Mouse (Mus musculus): ENCODE data around the gene Krtap28-10. TPM values are rescaled to one million over a fixed set of nuclear protein-coding genes. Genes with fewer than 3 reads are reported as not detected.

Krtap28-10 gene
- polyA plus RNA-seq, 1 experiment from 2014 or later = not detected

GRCm38 (mm10) chr1:83064851-83065250 is 22.6 kb upstream of the Krtap28-10 start:
- WGBS = 38% methylated on average over 3 of the region's 3 CpGs
- DNase-seq (ENCODE audit: low spot score) = peak; percentile 61
- no peak for ATAC-seq (replicated peaks; ENCODE audit: low FRiP score, low TSS enrichment, low read depth)

DNA sequence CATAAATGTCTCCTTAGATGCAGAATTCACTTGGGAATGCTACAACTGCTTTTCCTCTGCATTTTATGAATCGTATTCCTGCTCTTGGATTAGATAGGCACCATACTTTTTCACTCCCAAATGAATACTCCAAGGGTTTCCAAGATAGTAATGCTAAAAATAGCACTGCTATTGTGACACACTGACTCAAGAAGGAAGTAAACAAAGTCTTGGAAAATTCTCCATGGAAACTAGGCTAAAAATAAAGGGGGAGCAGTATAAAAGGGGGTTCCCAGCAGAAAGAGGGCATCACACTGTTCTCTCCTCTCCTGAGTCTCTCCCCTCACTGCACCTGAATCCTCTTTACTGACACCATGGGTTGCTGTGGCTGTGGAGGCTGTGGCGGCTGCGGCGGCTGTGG is 18.4 kb upstream of the Krtap28-10 start, which contains the start of gene Krtap28-13:
Krtap28-13 (plus strand) TSS at position 288 of the 400 bp plus-strand sequence.
- Histone ChIP-seq H3K9ac (ENCODE audit: low read length) (no peak within 1 kb of the TSS), H3K27me3 (replicated peaks; ENCODE audit: control insufficient read depth, insufficient read depth, low read length) (no peaks in the 10 kb centered on the region), H3K4me2 (ENCODE audit: low read length) (no peak within 1 kb of the TSS), H3K4me1 (replicated peaks; ENCODE audit: control insufficient read depth, insufficient read depth, low read length) (no peaks in the 10 kb centered on the region), H3K36me3 (ENCODE audit: control insufficient read depth, insufficient read depth, low read length) (no peaks in the 10 kb centered on the region), H3K27ac (ENCODE audit: low read depth) (no peak within 1 kb of the TSS), H3K4me3 (ENCODE audit: low read depth, low read length) (no peak within 1 kb of the TSS), H3K9me3 (ENCODE audit: control insufficient read depth, low read length) (no peaks in the 10 kb centered on the region)
- ATAC-seq (replicated peaks; ENCODE audit: low FRiP score, low TSS enrichment, low read depth) = no peak
- DNase-seq (ENCODE audit: low spot score) = no peak
- WGBS = 65% methylated on average over 1 of the region's 4 CpGs

More at GRCm38 (mm10) chr1:83064851-83065250, 22.6 kb upstream of the Krtap28-10 start:
- H3K4me2 ChIP-seq (ENCODE audit: low read length) = no peak overlapping the region
- H3K9me3 ChIP-seq (ENCODE audit: control insufficient read depth, low read length) = no peaks in the 10 kb centered on the region
- no peak overlapping the region for H3K4me3 ChIP-seq (ENCODE audit: low read depth, low read length)
- no peaks in the 10 kb centered on the region for H3K36me3 ChIP-seq (ENCODE audit: control insufficient read depth, insufficient read depth, low read length)
- no peaks in the 10 kb centered on the region for H3K4me1 ChIP-seq (replicated peaks; ENCODE audit: control insufficient read depth, insufficient read depth, low read length)
- H3K27me3 ChIP-seq (replicated peaks; ENCODE audit: control insufficient read depth, insufficient read depth, low read length) = no peaks in the 10 kb centered on the region
- H3K27ac ChIP-seq (ENCODE audit: low read depth) = no peak overlapping the region
- H3K9ac ChIP-seq (ENCODE audit: low read length) = no peak overlapping the region

DNA sequence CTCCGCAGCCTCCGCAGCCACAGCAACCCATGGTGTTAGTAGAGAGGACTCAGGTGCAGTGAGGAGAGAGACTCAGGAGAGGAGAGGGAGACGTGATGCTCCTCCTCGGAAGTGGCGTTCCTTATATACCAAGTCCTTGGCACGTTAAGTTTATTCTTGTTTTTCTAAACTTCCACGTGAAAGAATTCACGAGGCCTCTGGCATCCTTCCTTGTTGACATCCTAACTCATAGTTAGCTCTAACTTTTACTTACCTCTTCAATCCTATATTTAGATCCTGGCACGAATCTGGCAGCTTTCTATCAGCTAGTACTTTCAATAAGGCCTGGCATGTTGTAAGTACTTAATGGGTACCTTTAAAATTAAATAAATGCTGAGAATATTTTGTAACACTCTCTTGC is 17.0 kb upstream of the Krtap28-10 start, which contains the start of gene A030005K14Rik:
A030005K14Rik (minus strand) TSS at position 101 of the 400 bp plus-strand sequence.
- ATAC-seq (replicated peaks; ENCODE audit: low FRiP score, low TSS enrichment, low read depth) = no peak
- H3K9me3 ChIP-seq (ENCODE audit: control insufficient read depth, low read length) = no peaks in the 10 kb centered on the region
- 82% methylated on average over 9 of the region's 9 CpGs for WGBS
- peak; percentile 16 for DNase-seq (ENCODE audit: low spot score)
- H3K4me1 ChIP-seq (replicated peaks; ENCODE audit: control insufficient read depth, insufficient read depth, low read length) = no peaks in the 10 kb centered on the region
- no peak within 1 kb of the TSS for H3K27ac ChIP-seq (ENCODE audit: low read depth)
- no peaks in the 10 kb centered on the region for H3K27me3 ChIP-seq (replicated peaks; ENCODE audit: control insufficient read depth, insufficient read depth, low read length)
- no peaks in the 10 kb centered on the region for H3K36me3 ChIP-seq (ENCODE audit: control insufficient read depth, insufficient read depth, low read length)
- H3K4me2 ChIP-seq (ENCODE audit: low read length) = no peak within 1 kb of the TSS
- no peak within 1 kb of the TSS for H3K4me3 ChIP-seq (ENCODE audit: low read depth, low read length)
- H3K9ac ChIP-seq (ENCODE audit: low read length) = no peak within 1 kb of the TSS

GRCm38 (mm10) chr1:83058481-83058880 is 16.2 kb upstream of the Krtap28-10 start:
- no peak overlapping the region for H3K9ac ChIP-seq (ENCODE audit: low read length)
- H3K4me3 ChIP-seq (ENCODE audit: low read depth, low read length) = no peak overlapping the region
- no peaks in the 10 kb centered on the region for H3K4me1 ChIP-seq (replicated peaks; ENCODE audit: control insufficient read depth, insufficient read depth, low read length)
- no peaks in the 10 kb centered on the region for H3K36me3 ChIP-seq (ENCODE audit: control insufficient read depth, insufficient read depth, low read length)
- ATAC-seq (replicated peaks; ENCODE audit: low FRiP score, low TSS enrichment, low read depth) (no peak), DNase-seq (ENCODE audit: low spot score) (no peak)
- 61% methylated on average over 1 of the region's 1 CpGs for WGBS
- no peaks in the 10 kb centered on the region for H3K27me3 ChIP-seq (replicated peaks; ENCODE audit: control insufficient read depth, insufficient read depth, low read length)
- H3K9me3 ChIP-seq (ENCODE audit: control insufficient read depth, low read length) = no peaks in the 10 kb centered on the region
- H3K4me2 ChIP-seq (ENCODE audit: low read length) = no peak overlapping the region
- H3K27ac ChIP-seq (ENCODE audit: low read depth) = no peak overlapping the region

GRCm38 (mm10) chr1:83044882-83045427 is 2.7 kb upstream of the Krtap28-10 start, which contains the start of gene Gm47969:
Gene Gm47969, plus strand, starts transcription at chr1:83044932.
- no peak within 1 kb of the TSS for H3K27ac ChIP-seq (ENCODE audit: low read depth)
- ATAC-seq (replicated peaks; ENCODE audit: low FRiP score, low TSS enrichment, low read depth) = no peak

DNA sequence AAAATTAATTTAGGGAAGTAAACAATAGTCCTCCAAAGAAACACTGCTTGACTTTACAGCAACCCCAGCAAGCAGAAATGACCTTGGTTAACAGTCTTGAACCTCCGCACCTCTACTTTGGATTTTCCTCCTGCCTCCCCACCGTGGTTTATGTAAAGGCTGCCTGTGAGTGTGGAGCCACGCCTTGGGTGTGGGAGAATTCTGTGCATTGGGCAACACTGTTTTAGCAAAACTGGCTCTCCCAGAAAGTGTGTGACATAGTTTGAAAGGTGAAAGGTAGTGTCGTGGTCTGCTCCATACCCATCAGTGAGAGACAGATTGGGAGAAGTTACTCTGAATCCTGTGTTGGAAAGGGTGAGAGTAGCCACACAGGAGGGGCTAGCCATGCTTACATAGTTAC is 3.2 kb downstream of the Krtap28-10 start:
- Histone ChIP-seq H3K36me3 (ENCODE audit: control insufficient read depth, insufficient read depth, low read length) (no peaks in the 10 kb centered on the region), H3K4me3 (ENCODE audit: low read depth, low read length) (no peak overlapping the region), H3K9ac (ENCODE audit: low read length) (no peak overlapping the region), H3K27ac (ENCODE audit: low read depth) (no peak overlapping the region), H3K4me2 (ENCODE audit: low read length) (no peak overlapping the region), H3K27me3 (replicated peaks; ENCODE audit: control insufficient read depth, insufficient read depth, low read length) (no peaks in the 10 kb centered on the region), H3K9me3 (ENCODE audit: control insufficient read depth, low read length) (no peaks in the 10 kb centered on the region), H3K4me1 (replicated peaks; ENCODE audit: control insufficient read depth, insufficient read depth, low read length) (no peaks in the 10 kb centered on the region)
- peak; percentile 56 for DNase-seq (ENCODE audit: low spot score)
- WGBS = 72% methylated on average over 4 of the region's 4 CpGs
- ATAC-seq (replicated peaks; ENCODE audit: low FRiP score, low TSS enrichment, low read depth) = 0 out of 2 replicates have a peak, but pooled peaks have one; percentile 18

More at GRCm38 (mm10) chr1:83044882-83045427, 2.7 kb upstream of the Krtap28-10 start, which contains the start of gene Gm47969:
- no peak within 1 kb of the TSS for H3K9ac ChIP-seq (ENCODE audit: low read length)
- H3K9me3 ChIP-seq (ENCODE audit: control insufficient read depth, low read length) = no peaks in the 10 kb centered on the region
- no peaks in the 10 kb centered on the region for H3K36me3 ChIP-seq (ENCODE audit: control insufficient read depth, insufficient read depth, low read length)
- H3K4me2 ChIP-seq (ENCODE audit: low read length) = no peak within 1 kb of the TSS
- H3K27me3 ChIP-seq (replicated peaks; ENCODE audit: control insufficient read depth, insufficient read depth, low read length) = no peaks in the 10 kb centered on the region
- no peaks in the 10 kb centered on the region for H3K4me1 ChIP-seq (replicated peaks; ENCODE audit: control insufficient read depth, insufficient read depth, low read length)
- DNase-seq (ENCODE audit: low spot score) = no peak
- no peak within 1 kb of the TSS for H3K4me3 ChIP-seq (ENCODE audit: low read depth, low read length)
- 72% methylated on average over 5 of the region's 5 CpGs for WGBS

DNA sequence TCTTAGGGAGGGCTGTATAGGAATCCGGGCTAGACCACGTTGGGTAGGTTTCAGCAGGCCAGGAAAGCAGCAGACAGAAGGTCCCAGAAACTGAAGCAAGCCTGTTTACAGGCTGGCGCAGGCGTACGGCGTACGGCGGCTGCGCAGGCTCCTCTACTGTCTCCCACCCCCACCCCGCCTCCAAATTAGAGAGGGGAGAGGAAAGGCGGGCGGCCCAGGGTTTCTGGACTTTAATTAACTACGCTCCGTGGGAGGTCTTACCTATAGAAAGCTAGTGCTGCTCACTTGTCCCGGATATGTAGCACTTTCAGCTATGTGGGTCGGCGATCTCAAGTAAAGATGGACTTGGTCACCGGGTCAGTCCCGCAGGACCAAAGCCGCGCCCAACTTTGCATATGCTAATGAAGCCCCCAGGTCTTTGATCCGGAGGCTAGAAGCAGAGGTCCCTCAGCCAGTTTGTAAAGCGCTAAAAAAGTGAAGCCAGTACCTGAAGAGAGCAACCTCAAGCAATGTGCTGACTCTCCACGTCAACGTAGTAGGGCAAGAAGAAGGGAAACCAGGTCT is 4.1 kb downstream of the Krtap28-10 start, which contains the start of gene Slc19a3:
Slc19a3 (minus strand) TSS at position 340 of the 564 bp plus-strand sequence.
- H3K9ac ChIP-seq (ENCODE audit: low read length) = peak within 1 kb of the TSS; percentile 50
- peak within 1 kb of the TSS; percentile 74 for H3K4me2 ChIP-seq (ENCODE audit: low read length)
- no peak within 1 kb of the TSS for H3K27ac ChIP-seq (ENCODE audit: low read depth)
- H3K27me3 ChIP-seq (replicated peaks; ENCODE audit: control insufficient read depth, insufficient read depth, low read length) = no peaks in the 10 kb centered on the region
- peak; percentile 70 for DNase-seq (ENCODE audit: low spot score)
- no peaks in the 10 kb centered on the region for H3K9me3 ChIP-seq (ENCODE audit: control insufficient read depth, low read length)
- 1% methylated on average over 25 of the region's 25 CpGs for WGBS
- H3K4me3 ChIP-seq (ENCODE audit: low read depth, low read length) = peak within 1 kb of the TSS; percentile 52
- H3K36me3 ChIP-seq (ENCODE audit: control insufficient read depth, insufficient read depth, low read length) = no peaks in the 10 kb centered on the region
- ATAC-seq (replicated peaks; ENCODE audit: low FRiP score, low TSS enrichment, low read depth) = peak; percentile 69; the same call in 1 of the 2 replicates
- no peaks in the 10 kb centered on the region for H3K4me1 ChIP-seq (replicated peaks; ENCODE audit: control insufficient read depth, insufficient read depth, low read length)

DNA sequence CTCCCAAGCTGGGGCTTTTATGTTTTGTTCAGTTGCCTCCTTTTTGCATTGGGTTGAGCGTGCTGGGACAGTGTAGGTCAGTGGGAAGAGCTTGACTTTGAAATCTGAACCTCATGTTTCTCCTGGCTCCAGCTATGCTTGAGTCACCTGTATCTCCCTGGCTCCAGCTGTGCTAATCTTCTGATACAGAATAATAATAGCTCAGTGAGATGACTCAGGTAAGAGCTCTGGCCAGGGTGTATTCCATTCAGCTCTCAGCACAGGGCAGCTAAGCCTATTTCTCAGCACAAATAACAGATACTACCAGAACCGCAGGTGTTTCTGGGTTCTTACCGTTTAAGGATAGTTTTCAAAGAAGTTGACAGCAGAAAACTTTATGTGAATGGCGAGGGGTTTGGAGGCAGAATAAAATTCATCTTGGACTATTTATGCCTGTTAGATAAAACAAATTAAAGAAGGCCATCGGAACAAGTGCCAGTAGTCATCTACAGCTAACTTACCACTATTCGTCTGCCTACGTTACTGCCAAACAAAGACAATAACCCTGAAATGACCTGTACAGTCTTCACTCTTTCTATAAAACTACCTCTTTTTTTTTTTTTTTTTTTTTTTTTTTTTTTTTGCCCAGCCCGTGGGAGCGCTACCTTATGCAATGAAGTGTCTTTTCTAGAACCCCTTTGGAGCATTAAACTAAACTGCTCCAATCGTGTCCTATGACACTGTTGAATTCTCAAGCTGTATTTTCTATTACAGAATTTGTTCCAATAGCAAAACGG is 5.2 kb downstream of the Krtap28-10 start:
- DNase-seq (ENCODE audit: low spot score) (no peak), ATAC-seq (replicated peaks; ENCODE audit: low FRiP score, low TSS enrichment, low read depth) (no peak; the same call in 1 of the 2 replicates)
- no peaks in the 10 kb centered on the region for H3K27me3 ChIP-seq (replicated peaks; ENCODE audit: control insufficient read depth, insufficient read depth, low read length)
- no peaks in the 10 kb centered on the region for H3K36me3 ChIP-seq (ENCODE audit: control insufficient read depth, insufficient read depth, low read length)
- no peaks in the 10 kb centered on the region for H3K9me3 ChIP-seq (ENCODE audit: control insufficient read depth, low read length)
- H3K4me1 ChIP-seq (replicated peaks; ENCODE audit: control insufficient read depth, insufficient read depth, low read length) = no peaks in the 10 kb centered on the region
- no peak overlapping the region for H3K4me2 ChIP-seq (ENCODE audit: low read length)
- H3K4me3 ChIP-seq (ENCODE audit: low read depth, low read length) = no peak overlapping the region
- WGBS = 73% methylated on average over 11 of the region's 11 CpGs
- no peak overlapping the region for H3K9ac ChIP-seq (ENCODE audit: low read length)
- H3K27ac ChIP-seq (ENCODE audit: low read depth) = no peak overlapping the region

All from intestine, embryonic 14.5 days (tissue).